Mouse (Mus musculus) kidney, postnatal 25 days (tissue): ENCODE results near the gene Unc119b.
"Not testable (repeated sequence)": the region's sequence is repeated elsewhere in the genome, so short reads cannot be mapped to it uniquely, and the experiment has no call there.

Source experiments
- DNase-seq, 2 experiments: peaks; one replicate each; pipeline ENCODE4 v3.0.0; 2021; ENCODE audit warnings: mixed read lengths in 2 of 2

Gene Unc119b

DNA sequence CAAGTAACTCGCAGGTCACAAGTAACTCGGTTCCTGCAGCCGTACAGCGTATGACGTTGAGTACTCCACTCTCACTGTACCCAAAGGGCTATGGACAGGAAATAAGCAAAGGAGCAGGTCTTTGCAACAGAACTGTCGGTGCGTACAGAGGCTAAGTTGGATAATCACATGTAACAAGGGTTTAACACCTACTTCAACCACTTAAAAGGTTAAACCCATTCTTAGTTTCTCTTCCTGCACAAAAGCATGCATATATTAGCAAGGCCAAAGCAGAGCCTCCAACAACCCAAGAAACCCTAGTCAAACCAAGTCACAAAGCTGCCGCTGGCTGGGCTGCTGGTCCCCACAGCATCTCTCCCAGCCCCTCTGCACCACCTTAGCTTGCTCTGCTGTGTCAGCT lies 2.3 kb downstream of the Unc119b start:
- no peak for DNase-seq

DNA sequence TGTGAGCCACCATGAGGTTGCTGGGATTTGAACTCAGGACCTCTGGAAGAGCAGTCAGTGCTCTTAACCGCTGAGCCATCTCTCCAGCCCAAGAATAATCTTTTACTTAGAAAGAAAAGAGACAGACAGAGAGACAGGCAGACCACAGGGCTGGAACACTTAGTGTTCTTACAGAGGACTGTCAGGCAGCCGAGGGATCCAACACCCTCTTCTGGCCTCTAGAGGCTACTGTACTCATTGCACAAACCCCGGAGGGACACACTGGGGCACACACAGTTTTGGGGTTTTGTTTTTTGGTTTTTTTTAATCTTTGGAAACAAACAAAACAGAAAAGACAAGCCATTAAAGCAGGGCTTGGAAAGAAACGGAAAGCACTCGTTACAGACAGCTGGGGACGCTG lies 5.4 kb downstream of the Unc119b start:
- DNase-seq = peak in 1 of 2 experiments; percentile 40

- peak; percentile 80 to 92 for DNase-seq
Observed at GRCm38 (mm10) chr5:115127421-115128179, 7.2 kb downstream of the Unc119b start.

DNA sequence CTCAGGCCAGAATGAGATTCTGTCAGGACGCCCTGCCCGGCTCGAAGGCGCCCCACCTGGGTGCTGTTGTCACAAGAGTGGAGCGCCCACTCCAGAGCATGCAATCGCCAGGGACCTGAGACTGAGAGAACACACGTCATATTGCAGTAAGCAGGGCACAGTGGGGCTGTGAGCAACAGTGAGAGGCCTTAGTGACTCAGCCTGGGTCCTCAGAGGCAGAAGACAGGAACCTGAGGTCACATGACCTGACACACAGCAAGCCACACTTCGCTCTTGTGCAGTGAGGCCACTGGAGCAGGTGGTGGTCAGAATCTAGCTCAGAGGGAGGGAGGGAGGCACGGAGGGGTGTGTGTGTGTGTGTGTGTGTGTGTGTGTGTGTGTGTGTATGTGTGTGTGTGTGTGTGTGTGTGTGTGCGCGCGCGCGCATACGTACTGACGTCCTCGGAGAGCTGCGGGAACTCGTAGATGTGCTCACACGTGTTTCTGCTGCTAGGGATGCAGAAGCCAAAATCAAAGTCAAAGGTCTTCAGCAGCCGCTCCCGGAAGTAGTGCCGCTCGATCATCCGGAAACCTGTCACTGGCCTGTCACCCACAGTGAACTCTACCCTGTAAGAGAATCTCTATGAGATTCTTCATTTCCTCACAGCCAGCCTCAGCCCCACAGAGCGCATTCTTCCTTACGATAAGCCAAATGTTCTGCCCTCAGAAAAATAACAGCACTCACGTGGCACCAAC lies 8.0 kb downstream of the Unc119b start:
- peak in 1 of 2 experiments; percentile 31 for DNase-seq

DNA sequence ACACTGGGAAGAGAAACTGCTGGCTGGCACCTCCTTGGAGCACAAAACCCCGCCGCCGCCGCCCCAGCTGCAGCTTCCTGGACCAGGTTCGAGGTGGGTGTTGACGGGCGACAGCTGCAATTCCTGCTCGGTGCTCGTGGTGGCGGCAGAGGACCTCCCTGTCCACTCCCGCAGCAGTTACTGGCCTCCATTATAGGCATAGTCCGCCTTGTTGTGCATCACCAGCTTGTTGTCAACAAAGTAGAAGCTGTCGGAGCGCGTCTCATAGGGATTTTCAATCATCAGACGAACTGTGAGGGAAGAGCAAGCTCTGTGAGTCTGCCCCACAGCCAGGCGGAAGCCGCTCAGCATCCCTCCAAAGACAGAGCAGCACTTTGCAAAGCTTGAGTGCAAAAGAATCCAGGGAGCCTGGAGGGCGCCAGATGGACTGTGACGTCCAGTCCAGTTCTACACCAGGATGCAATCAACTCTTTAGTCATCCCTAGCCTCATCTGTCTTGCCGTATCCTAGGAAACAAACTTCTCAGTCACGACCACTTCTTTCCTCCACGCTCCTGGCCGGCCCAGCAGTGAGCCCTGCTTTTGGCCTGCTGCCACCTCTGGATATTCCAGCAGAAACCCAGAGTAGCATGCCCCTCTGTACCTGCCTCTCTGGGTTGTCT lies 9.4 kb downstream of the Unc119b start:
- DNase-seq = peak; percentile 87 to 88

DNA sequence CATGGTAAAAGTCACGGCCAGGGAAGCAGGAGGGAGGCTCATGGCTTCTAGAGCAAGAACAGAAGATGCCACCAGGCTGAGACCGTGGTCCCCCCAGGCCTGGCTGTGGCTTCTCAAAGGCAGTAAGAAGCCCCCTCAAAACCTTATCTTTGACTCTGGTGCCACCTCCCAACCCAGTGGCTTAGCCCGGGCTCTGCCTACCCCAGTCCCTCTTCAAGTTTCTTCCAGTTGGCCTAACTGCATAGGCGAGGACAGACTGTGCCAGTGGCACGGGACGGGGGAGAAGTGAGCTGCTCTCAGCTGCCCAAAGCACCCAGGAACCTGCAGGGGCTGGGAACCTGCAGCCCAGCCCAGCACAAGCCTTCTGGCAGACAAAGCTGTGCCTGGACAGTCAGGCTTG lies 10.1 kb downstream of the Unc119b start:
- DNase-seq = no peak

DNA sequence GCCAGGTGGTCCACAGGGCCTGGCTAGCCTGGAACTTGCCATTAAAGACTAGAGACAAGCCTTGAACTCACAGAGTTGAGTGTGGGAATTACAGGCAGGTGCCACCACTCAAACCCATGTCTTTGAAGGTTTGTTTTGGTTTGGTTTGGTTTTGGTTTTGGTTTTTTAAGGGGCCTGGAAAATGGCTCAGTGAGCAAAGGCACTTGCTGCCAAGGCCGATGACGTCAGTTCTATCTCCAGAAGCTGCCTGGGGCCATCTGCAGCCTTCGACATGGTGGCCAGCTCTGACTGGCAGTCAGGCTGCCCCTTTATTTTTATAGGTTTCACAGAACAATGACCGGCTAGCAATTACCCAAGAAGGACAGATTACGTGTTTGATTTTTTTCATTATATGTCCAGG lies 13.8 kb downstream of the Unc119b start:
- DNase-seq = no peak

- peak; percentile 82 to 93 for DNase-seq
Observed at GRCm38 (mm10) chr5:115118961-115119570, 15.7 kb downstream of the Unc119b start, which contains the start of gene Acads. Acads (minus strand) TSS chr5:115119346.

DNA sequence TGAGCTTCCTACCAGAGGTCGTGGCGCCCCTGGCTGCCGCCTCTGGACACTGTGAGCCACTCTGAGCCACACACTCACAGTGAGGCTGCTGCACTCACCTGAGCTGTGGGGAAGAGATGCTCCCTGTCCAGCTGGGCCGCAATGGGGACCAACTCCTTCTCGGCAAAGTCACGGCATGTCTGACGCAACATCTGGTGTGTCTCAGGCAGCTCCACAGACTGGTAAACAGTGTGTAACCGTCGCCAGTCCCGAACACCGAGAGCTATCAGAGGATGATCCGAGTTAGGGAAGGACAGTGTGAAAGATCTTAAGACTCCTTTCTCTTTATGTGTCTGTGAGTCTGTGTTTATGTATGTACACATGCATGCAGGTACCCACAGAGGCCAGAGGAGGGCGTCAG lies 17.3 kb downstream of the Unc119b start:
- DNase-seq = no peak

GRCm38 (mm10) chr5:115116426-115116825 lies 18.3 kb downstream of the Unc119b start:
- no peak for DNase-seq

DNA sequence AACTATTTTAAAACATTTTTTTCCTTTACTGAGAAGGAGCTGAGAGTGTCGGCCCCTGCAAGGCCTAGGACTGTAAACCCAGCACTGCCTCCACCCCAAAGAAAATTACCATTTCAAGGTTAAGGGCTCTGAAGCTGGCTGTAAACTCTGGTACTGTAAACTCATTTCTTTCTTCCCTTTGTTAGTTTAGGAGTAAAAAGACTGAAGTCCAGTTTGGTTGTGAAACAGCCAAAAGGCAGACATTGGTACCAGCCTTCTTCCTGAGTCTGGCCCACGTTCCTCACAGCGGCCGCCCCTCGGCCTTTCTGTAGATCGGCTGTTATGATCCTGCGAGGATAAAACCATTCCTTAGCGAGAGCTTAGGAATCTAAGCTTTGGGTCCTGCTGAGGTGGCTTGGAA lies 20.3 kb downstream of the Unc119b start:
- DNase-seq = no peak

DNA sequence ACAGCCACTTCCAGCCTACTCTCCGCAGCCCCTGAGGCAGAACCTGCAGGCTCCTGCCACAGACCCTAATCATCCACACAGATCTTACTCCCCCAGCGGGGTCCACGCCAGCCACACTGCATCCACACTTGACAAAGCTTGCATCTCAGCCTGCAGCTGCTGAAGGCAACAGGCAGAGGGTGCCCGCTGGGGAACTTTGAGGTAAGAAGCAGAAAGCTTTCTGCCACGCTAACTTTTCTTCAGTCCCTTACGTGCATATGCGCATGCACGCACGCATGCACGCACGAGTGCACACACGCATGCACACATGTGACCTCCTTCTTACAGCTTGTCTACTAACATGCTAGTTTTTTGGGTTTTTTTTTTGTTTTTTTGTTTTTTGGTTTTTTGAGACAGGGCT lies 21.5 kb downstream of the Unc119b start:
- DNase-seq = no peak

GRCm38 (mm10) chr5:115111156-115111555 lies 23.6 kb downstream of the Unc119b start:
- DNase-seq = peak; percentile 14 to 59

DNA sequence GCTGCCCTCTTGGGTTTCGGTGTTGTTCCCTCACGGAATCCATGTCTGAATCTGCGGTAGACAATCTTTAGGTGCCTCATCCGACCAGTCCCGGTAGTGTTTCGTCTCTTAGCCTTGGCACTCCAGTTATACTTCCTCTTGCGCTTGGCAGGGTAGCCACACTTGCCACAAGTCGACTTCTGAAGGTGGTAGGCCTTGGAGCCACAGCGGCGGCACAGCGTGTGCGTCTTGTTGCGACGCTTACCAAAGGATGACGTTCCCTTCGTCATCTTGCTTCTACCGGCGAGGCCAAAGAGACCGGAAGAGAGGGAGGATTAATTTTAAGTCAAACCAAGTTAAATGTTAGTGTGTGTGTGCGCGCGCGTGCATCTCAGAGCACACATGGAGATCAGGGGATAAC lies 31.5 kb downstream of the Unc119b start:
- not testable (repeated sequence) for DNase-seq

- peak in 1 of 2 experiments; percentile 21 for DNase-seq
Observed at GRCm38 (mm10) chr5:115102231-115102630, 32.5 kb downstream of the Unc119b start.

DNA sequence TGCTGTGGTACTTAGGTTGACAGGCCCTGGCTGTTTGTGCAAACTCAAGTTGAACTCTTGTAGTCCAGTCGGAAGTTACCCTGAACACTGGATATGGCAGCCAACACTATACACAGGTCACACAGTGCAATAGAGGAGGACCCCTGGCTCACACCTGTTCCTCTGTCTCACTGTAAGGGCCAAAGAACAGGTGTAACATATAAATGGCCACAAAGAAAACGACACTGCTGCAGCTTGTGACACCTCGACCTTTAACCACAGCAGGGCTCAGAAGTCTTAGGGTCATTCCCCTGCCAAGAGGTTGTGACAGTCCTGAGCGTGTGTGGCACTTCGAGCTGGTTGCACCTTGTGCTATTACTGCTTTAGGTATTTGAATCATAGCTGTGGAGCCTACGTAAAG lies 34.3 kb downstream of the Unc119b start:
- DNase-seq = peak in 1 of 2 experiments; percentile 29

DNA sequence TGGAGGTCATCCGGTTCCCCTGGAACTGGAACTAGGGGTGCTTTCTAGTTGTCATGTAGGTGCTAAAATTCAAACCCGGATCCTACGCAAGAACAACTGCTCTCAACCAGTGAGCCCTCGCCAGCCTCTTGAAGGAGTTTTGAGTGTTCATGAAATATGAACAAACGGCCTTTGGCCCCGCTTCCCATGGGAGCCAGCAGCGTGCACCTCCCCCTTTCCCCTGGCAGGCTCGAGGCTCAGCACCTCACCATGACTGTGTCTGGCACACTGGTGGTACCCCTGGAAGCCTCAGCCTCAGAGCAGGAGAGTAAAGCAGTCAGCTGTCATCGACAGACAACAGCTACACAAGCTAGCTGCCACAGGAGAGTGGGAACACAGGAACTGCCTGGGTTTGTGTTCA lies 34.8 kb downstream of the Unc119b start:
- DNase-seq = peak in 1 of 2 experiments; percentile 32

DNA sequence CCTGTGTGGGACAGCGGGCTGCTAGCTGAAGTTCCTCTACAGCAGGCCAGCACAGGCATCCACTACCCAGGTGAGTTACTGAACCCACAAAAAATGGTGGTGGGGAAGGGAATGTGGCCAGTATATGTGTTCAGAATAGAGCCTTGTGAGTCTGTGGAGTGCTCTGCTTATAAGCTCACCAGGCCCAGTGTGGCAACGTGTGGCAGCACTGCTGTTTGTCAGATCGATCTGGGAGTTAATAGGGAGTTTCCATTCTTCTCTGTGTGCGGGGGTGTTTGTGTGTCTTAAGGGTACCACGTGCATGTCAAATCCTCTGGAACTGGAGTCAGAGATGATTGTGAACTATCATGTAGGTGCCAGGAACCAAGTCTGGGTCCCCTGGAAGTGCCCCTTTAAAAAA lies 35.2 kb downstream of the Unc119b start:
- DNase-seq = no peak

- DNase-seq = no peak
Observed at GRCm38 (mm10) chr5:115098195-115098594, 36.6 kb downstream of the Unc119b start, which contains the start of gene Gm10401. Gm10401 (minus strand) TSS chr5:115098295.

GRCm38 (mm10) chr5:115091776-115092175 lies 43.0 kb downstream of the Unc119b start:
- no peak for DNase-seq

DNA sequence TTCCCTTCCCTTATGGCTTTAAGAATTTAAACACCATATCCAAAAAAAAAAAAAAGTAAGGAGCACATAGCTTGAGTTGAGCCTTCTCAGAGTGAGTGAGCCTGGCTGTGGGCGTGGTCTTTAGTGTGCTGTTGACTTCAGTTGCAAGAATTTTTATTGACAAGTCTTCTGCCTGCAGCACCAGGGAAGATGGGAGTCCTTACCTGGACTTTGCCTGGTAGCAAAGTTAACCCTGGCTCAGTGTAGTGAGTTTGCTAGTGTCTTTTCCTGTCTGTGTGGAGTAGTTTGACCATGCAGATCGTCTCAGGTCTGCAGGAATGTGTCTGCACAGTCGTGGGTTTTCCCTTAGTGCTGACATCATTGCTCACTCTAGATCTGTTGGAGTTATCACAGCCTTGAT lies 43.8 kb downstream of the Unc119b start:
- DNase-seq = no peak

GRCm38 (mm10) chr5:115089592-115090268 lies 45.0 kb downstream of the Unc119b start:
- no peak for DNase-seq
